Mouse (Mus musculus) forebrain, embryonic 14.5 days (tissue): ENCODE results near the gene Lgals4. TPM values are rescaled to one million over a fixed set of nuclear protein-coding genes. Genes with fewer than 3 reads are reported as not detected.

Experiments
- ATAC-seq: fragments of 200-750 bp; cut with Nextera tagmentation; 2 replicates; pipeline ENCODE4 v1.8.0; 2017; ENCODE audit warnings: mild to moderate bottlenecking, moderate library complexity
- DNase-seq: peaks from one replicate; pipeline ENCODE4 v3.0.0-alpha.2; 2015; ENCODE audit warnings: low spot score
- H3K27ac ChIP-seq: fragments of 300-500 bp; sonication (generic); 2 replicates; pipeline ENCODE4 v1.5.1; 2014; ENCODE audit warnings: low read depth, mild to moderate bottlenecking, control low read depth, low read length, moderate library complexity
- H3K27me3 ChIP-seq: fragments of 300-500 bp; sonication (generic); replicated peaks from 2 replicates; pipeline ENCODE4 v1.6.1; 2014; ENCODE audit warnings: low read length, control low read depth, mixed read lengths; ENCODE audit not compliant: control insufficient read depth, insufficient read depth
- H3K36me3 ChIP-seq: fragments of 300-500 bp; sonication (generic); 2 replicates; pipeline ENCODE4 v1.6.1; 2014; ENCODE audit warnings: low read length, control low read depth; ENCODE audit not compliant: control insufficient read depth, insufficient read depth
- H3K4me1 ChIP-seq: fragments of 300-500 bp; sonication (generic); 2 replicates; pipeline ENCODE4 v1.6.1; 2014; ENCODE audit warnings: antibody characterized with exemption, low read length, control low read depth; ENCODE audit not compliant: control insufficient read depth, insufficient read depth
- H3K4me2 ChIP-seq: fragments of 300-500 bp; sonication (generic); 2 replicates; pipeline ENCODE4 v1.6.1; 2014; ENCODE audit warnings: mild to moderate bottlenecking, control low read depth, low read length
- H3K4me3 ChIP-seq: fragments of 300-500 bp; sonication (generic); 2 replicates; pipeline ENCODE4 v1.5.1; 2014; ENCODE audit warnings: low read depth, low read length, control low read depth
- H3K9ac ChIP-seq: fragments of 300-500 bp; sonication (generic); 2 replicates; pipeline ENCODE4 v1.6.1; 2014; ENCODE audit warnings: mild to moderate bottlenecking, low read length, control low read depth, moderate library complexity
- H3K9me3 ChIP-seq: fragments of 300-500 bp; sonication (generic); replicated peaks from 2 replicates; pipeline ENCODE4 v1.6.1; 2016; ENCODE audit warnings: low read length, control low read depth, mixed read lengths; ENCODE audit not compliant: control insufficient read depth
- WGBS: fragments of 180-500 bp; shearing (Covaris S2); extraction: QIAGEN DNeasy Blood & Tissue Kit; methylation state at CpG from one replicate; pipeline ENCODE4 v1.1.7; 2014; 5-methylcytosine and 5-hydroxymethylcytosine counted together
- polyA plus RNA-seq: library from polyadenylated mRNA; unstranded; fragments of >200 nt; fragmentation: Nextera tagmentation; extraction: Ambion mirVana; gene quantifications from 2 replicates; pipeline ENCODE4 v1.2.1, GENCODE M21; 2014

Gene Lgals4
- 1.7 and 2.0 TPM in 2 replicates for polyA plus RNA-seq

DNA sequence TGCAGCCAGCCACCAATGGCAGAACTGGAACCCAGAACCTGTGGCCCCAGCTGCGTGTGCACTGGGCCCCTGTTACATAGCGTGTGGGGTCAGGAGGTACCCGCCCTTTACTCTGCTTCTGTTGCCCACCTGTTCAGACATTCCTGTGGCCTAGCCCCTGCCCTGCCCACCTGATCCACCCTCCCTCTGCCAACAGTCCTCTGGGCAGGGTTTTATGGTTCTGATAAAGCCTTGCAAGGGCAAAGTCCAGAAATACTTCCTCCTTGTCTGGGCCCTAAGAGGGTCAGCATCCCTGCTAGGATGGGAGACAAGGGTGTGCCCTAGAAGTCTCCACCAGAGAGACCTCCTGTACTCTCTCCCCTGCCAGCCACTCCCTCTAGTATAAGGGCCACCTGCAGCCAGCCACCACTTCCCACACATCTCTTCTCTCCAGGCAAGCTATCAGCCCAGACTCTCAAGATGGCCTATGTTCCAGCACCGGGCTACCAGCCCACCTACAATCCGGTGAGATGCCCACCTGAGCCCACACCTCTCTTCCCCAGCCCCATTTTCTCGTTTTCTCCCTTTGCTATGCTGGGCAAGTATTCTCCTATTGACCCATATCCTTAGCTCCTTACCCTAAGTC lies at the start of gene Lgals4:
Gene Lgals4, plus strand, starts transcription at position 132 of the 625 bp plus-strand sequence.
- Histone ChIP-seq H3K36me3 (peaks cover 21% of the 10 kb centered on the region; the same call in 1 of the 2 replicates), H3K9me3 (no peaks in the 10 kb centered on the region), H3K9ac (no peak within 1 kb of the TSS), H3K4me3 (no peak within 1 kb of the TSS), H3K4me2 (no peak within 1 kb of the TSS), H3K27me3 (no peaks in the 10 kb centered on the region), H3K4me1 (no peaks in the 10 kb centered on the region), H3K27ac (no peak within 1 kb of the TSS)
- DNase-seq: no peak
- 89% methylated on average over 6 of the region's 6 CpGs for WGBS
- no peak for ATAC-seq

DNA sequence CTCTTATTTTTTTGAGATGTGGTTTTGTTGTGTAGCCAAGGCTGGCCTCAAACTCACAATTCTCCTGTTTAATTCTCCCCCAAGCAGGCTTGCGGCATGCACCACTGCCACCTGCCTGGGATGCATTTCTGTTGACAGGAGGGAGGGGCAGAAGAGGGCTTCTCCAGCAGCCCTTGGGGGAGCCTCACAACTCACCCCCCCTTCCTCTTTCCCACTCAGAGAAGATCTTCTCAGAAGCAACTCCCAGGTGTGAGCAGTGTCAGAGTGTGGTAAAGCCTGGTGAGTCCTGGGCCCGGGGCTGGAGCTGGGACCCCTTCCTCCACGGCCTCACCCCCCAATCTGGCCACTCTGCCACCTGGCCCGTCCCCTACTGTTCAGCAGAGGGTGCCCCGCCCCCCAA lies 48.5 kb upstream of the Lgals4 start:
- WGBS: 72% methylated on average over 5 of the region's 5 CpGs
- peaks cover 36% of the 10 kb centered on the region for H3K36me3 ChIP-seq
- H3K27ac ChIP-seq: no peak overlapping the region
- no peak overlapping the region for H3K4me3 ChIP-seq
- H3K4me1 ChIP-seq: no peaks in the 10 kb centered on the region; the same call in 1 of the 2 replicates
- ATAC-seq (no peak), DNase-seq (no peak)
- H3K27me3 ChIP-seq: no peaks in the 10 kb centered on the region
- H3K9ac ChIP-seq: no peak overlapping the region
- no peak overlapping the region for H3K4me2 ChIP-seq
- no peaks in the 10 kb centered on the region for H3K9me3 ChIP-seq

DNA sequence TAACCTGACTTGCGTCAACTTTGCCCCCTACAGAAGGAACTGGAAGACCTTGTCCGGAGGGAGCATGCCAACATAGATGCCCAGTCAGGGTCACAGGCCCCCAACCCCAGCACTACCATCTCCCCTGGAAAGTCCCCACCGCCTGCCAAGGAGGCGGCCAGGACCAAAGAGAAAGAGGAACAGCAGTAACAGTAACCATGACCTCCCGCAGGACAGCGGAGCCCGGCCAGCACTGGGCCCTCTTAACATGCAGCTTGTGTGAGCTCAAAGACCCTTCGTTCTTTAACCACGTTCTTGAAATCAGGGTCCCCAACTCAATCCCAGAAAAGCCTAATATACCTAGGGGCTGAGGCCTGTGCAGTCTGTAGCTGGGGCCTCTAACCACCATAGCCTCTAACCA lies 45.8 kb upstream of the Lgals4 start:
- Histone ChIP-seq H3K27me3 (no peaks in the 10 kb centered on the region), H3K9ac (no peak overlapping the region), H3K27ac (no peak overlapping the region), H3K4me3 (no peak overlapping the region), H3K36me3 (peaks cover 30% of the 10 kb centered on the region), H3K9me3 (no peaks in the 10 kb centered on the region), H3K4me1 (no peaks in the 10 kb centered on the region), H3K4me2 (no peak overlapping the region)
- DNase-seq (no peak), ATAC-seq (no peak)
- 92% methylated on average over 9 of the region's 9 CpGs for WGBS

DNA sequence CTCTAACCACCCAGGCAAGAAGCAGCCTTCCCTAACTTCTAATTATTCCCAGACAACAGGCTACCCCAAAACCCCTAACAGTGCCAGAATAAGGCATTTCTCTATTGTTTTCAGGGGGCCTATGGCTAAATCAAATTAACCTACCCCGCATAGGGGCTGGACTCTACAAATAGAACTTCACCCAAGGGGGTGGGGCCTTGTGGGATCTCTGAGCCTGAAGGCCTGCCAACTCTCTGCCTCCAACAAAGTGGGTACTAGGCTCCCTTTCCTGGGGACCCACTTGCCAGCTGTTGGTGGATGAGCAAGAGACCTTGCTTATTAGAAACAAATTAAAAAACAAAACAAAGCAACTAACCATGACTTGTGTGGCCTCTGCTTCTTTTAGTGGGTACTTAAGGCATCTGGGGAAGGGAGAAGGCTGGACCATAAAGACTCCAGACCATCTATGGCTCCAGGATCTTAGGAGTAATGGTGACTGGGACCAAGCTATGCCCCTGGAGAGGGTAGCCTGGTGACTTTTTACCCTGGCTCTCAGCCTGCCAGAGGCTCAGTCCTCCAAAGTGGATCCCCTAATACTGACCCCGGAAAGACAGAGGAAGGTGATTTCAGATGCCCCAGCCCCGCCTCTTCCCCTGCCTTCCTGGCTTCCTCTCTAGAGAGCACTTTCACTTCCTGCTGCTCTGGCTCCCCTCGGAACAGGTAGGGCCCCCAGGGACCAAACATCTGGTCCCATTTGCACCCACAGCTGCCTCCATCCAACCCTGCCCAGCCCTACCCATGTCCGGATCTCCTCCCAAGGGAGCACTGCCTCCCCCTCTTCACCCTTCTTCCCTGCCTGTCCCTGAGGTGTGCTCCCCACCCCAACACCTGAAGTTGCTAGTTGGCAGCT lies 45.1 kb upstream of the Lgals4 start, which contains the start of gene Rinl:
Gene Rinl, plus strand, starts transcription at position 663 of the 889 bp plus-strand sequence.
- WGBS: 75% methylated on average over 5 of the region's 5 CpGs
- Histone ChIP-seq H3K4me1 (no peaks in the 10 kb centered on the region), H3K9ac (no peak within 1 kb of the TSS)

DNA sequence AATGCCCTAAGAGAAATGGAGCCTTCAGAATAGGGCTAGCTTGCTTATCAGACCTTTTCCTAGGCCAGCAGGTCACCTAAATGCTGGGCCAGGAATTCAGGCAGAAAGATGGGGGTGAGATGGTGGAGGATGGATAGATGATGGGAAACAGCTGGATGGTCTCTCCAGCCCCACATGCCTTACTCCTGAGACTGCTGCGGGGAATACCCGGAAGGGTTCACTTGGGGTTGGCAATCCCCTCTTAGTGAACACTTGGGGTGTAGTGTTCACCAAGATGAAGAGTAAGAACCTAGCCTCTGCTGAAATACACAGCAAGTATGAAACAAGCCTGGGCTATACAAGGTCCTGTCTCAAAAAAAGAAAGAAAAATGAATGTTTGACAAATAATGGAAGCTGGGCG lies 44.4 kb upstream of the Lgals4 start:
- H3K4me1 ChIP-seq: no peaks in the 10 kb centered on the region
- peaks cover 25% of the 10 kb centered on the region for H3K36me3 ChIP-seq
- DNase-seq (no peak), ATAC-seq (no peak)
- 94% methylated on average over 3 of the region's 3 CpGs for WGBS
- no peak overlapping the region for H3K4me3 ChIP-seq
- no peak overlapping the region for H3K4me2 ChIP-seq
- H3K9ac ChIP-seq: no peak overlapping the region
- no peak overlapping the region for H3K27ac ChIP-seq
- no peaks in the 10 kb centered on the region for H3K27me3 ChIP-seq
- no peaks in the 10 kb centered on the region for H3K9me3 ChIP-seq

More for the DNA sequence above, 45.1 kb upstream of the Lgals4 start, which contains the start of gene Rinl:
- no peak within 1 kb of the TSS for H3K4me3 ChIP-seq
- no peak within 1 kb of the TSS for H3K4me2 ChIP-seq
- peaks cover 25% of the 10 kb centered on the region for H3K36me3 ChIP-seq
- no peak within 1 kb of the TSS for H3K27ac ChIP-seq
- H3K27me3 ChIP-seq: no peaks in the 10 kb centered on the region
- DNase-seq (no peak), ATAC-seq (no peak)
- no peaks in the 10 kb centered on the region for H3K9me3 ChIP-seq

DNA sequence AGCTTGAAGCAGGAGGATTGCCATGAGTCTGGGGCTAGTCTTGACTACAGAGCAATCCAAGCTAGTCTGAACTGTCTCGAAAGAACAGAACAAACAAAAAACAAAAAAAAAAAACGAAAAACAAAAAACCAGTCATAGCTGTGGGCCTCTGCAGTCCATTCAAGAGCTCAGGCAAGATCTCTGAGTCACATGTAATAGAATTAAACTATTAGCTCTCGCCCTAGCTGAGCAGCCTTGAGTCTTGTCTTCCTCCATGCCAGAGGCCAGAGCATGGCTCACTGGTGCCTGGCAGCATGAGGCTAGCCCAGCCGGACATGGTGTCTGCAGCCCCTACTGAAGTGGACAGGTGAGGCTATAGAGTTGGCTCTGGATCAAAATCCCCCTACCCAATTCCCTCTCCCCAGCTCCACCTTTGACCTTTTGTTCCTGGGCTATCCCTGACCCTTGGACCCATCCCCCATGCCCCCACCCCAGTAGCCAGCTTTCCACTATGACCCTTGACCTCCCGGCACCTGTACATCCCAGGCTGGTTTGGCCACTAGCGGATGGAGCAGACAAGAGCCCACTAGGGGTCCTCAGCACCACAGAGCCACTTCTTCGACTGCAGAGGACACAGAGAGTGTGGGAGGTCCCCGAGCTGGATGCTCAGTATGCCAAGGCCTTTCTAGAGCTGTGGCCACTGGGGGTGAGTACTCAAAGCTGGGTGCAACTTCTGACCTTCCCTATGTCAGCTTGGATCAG lies 43.4 kb upstream of the Lgals4 start:
- no peak overlapping the region for H3K4me3 ChIP-seq
- no peaks in the 10 kb centered on the region for H3K27me3 ChIP-seq
- no peak overlapping the region for H3K9ac ChIP-seq
- WGBS: 51% methylated on average over 8 of the region's 8 CpGs
- H3K36me3 ChIP-seq: peaks cover 22% of the 10 kb centered on the region
- no peak for DNase-seq
- no peaks in the 10 kb centered on the region for H3K9me3 ChIP-seq
- no peaks in the 10 kb centered on the region for H3K4me1 ChIP-seq
- H3K4me2 ChIP-seq: no peak overlapping the region
- no peak for ATAC-seq
- H3K27ac ChIP-seq: no peak overlapping the region

DNA sequence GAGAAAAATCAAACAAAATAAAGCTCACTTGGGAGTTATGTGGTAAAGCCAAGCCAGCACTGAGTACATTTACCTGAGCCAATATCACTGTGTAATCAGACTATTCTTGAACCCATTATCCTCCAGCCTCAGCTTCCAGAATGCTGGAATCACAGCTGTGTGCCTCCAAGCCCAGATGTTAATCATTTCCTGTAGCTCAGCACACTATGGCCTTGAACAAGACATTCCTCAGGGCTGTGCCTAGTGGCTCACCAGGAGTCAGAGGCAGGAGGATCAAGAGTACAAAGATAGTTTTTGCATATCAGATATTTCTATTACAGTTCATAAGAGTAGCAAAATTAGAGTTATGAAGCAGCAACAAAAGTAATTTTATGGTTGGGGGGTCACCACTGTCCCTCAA lies 41.9 kb upstream of the Lgals4 start:
- peaks cover 8% of the 10 kb centered on the region; the same call in 1 of the 2 replicates for H3K36me3 ChIP-seq
- H3K9ac ChIP-seq: no peak overlapping the region
- no peaks in the 10 kb centered on the region for H3K27me3 ChIP-seq
- no peak overlapping the region for H3K4me2 ChIP-seq
- 0 out of 2 replicates have a peak, but pooled peaks cover 1% of the 10 kb centered on the region for H3K4me1 ChIP-seq
- ATAC-seq (no peak), DNase-seq (no peak)
- no peak overlapping the region for H3K27ac ChIP-seq
- no peaks in the 10 kb centered on the region for H3K9me3 ChIP-seq
- H3K4me3 ChIP-seq: no peak overlapping the region

DNA sequence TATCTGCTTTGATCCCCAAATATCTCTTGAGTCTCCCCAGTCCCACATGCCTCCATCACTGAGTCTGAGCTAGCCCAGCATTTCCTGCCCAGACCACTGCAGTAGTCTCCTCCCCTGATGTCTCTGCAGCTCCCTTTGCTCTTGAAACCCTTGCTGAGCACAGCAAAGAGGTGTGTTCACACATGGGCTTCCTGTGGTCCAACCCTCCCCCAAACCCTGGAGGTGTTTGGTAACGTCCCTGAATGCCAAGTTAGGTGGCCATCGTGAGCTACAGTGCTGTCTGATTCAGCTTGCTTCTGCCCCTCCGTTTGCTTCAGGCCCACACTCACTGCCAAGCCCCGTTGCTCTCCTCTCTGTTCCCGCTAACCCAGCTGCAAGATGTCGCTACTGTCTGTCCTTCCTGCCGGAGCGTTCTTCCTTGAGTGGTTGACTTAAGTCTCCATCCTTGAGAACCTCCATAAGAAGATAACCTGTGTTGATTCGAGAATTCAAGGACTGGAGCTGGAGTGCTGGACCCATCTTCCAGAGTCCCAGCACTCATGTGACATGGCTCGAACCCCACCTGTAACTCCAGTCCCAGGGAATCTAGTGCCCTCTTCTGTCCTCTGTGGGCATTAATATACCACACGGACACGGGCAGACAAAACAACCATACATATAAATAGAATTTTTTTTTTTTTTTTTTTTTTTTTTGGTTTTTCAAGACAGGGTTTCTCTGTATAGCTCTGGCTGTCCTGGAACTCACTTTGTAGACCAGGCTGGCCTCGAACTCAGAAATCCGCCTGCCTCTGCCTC lies 41.1 kb upstream of the Lgals4 start:
- Histone ChIP-seq H3K4me3 (no peak overlapping the region), H3K4me1 (0 out of 2 replicates have a peak, but pooled peaks cover 4% of the 10 kb centered on the region), H3K4me2 (no peak overlapping the region), H3K36me3 (peaks cover 6% of the 10 kb centered on the region; the same call in 1 of the 2 replicates), H3K9ac (no peak overlapping the region), H3K9me3 (no peaks in the 10 kb centered on the region), H3K27ac (no peak overlapping the region), H3K27me3 (no peaks in the 10 kb centered on the region)
- ATAC-seq (no peak), DNase-seq (no peak)
- 88% methylated on average over 12 of the region's 14 CpGs for WGBS
